Comparison of ENCODE assay signal across 32 mouse cellular contexts in the genomic region with DNA sequence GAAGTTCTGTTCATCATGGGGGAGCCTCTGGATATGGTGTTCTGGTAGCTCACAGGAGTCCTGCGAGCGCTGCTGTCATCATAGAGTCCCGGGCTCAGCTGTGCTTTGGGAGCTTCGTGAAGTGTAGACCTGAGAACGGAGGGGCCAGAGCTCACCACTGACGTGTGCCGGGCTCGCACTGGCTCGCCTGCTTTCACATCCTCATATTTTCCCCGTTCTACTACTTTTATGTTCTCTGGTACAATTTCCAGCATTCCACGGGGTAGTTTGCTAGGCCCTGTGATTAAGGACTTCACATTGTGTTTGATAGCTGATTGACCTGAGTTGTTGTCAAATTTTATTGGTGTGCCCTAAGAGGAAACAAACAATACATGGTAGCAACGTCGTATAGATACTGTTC.
"Had no signal": no experiment of that assay in that cellular context is flagged by ENCODE, and none has a peak within 500 bp of the region (broad histone marks: within the 10 kb centered on the region; RNA-seq: fewer than 3 reads in every experiment).

No protein-coding gene starts in this region.

- H3K4me3 ChIP-seq: limb, embryonic 10.5 days; limb, embryonic 12.5 days; limb, embryonic 13.5 days; limb, embryonic 15.5 days; liver, embryonic 12.5 days; liver, embryonic 13.5 days; liver, embryonic 15.5 days; lung, embryonic 15.5 days; megakaryocyte, embryonic 14.5 days; midbrain, embryonic 10.5 days; midbrain, embryonic 12.5 days; midbrain, embryonic 13.5 days; midbrain, embryonic 15.5 days; myocyte; neural tube, embryonic 12.5 days had no signal

- H3K27me3 ChIP-seq: limb, embryonic 12.5 days; limb, embryonic 13.5 days; limb, embryonic 15.5 days; liver, embryonic 12.5 days; liver, embryonic 13.5 days; liver, embryonic 15.5 days; lung, embryonic 15.5 days; megakaryocyte, embryonic 14.5 days; midbrain, embryonic 12.5 days; midbrain, embryonic 13.5 days; midbrain, embryonic 15.5 days; neural tube, embryonic 12.5 days had no signal

- ATAC-seq: liver, embryonic 12.5 days; liver, postnatal 0 days; lung, postnatal 0 days; midbrain, embryonic 13.5 days; midbrain, embryonic 15.5 days; midbrain, embryonic 16.5 days had no signal

- H3K9ac ChIP-seq: limb, embryonic 12.5 days; limb, embryonic 13.5 days; limb, embryonic 15.5 days; liver, embryonic 12.5 days; liver, embryonic 13.5 days; liver, embryonic 14.5 days; liver, embryonic 15.5 days; liver, postnatal 0 days; lung, embryonic 14.5 days; lung, embryonic 15.5 days; midbrain, embryonic 12.5 days; midbrain, embryonic 13.5 days; midbrain, embryonic 15.5 days; neural tube, embryonic 12.5 days had no signal

- H3K4me2 ChIP-seq: limb, embryonic 12.5 days; limb, embryonic 13.5 days; limb, embryonic 15.5 days; liver, embryonic 11.5 days; liver, embryonic 12.5 days; liver, embryonic 13.5 days; liver, embryonic 15.5 days; lung, embryonic 14.5 days; lung, embryonic 15.5 days; midbrain, embryonic 11.5 days; midbrain, embryonic 12.5 days; midbrain, embryonic 13.5 days; midbrain, embryonic 15.5 days; neural tube, embryonic 12.5 days had no signal

- H3K9me3 ChIP-seq: limb, embryonic 10.5 days; limb, embryonic 12.5 days; limb, embryonic 13.5 days; limb, embryonic 15.5 days; liver, embryonic 12.5 days; liver, embryonic 13.5 days; liver, embryonic 15.5 days; lung, embryonic 15.5 days; megakaryocyte, embryonic 14.5 days; midbrain, embryonic 10.5 days; midbrain, embryonic 12.5 days; midbrain, embryonic 13.5 days; midbrain, embryonic 15.5 days; neural tube, embryonic 12.5 days had no signal

- DNase-seq: left cerebral cortex, postnatal 4 days; liver; liver, embryonic 13.5 days; liver, postnatal 0 days; lung, adult 18-20 months; lung, adult 2 months; lung, embryonic 14.5 days; lung, postnatal 10 days; lung, postnatal 14 days; lung, postnatal 36 days; lung, postnatal 4 days; midbrain, embryonic 14.5 days had no signal

- H3K4me1 ChIP-seq: limb, embryonic 10.5 days; limb, embryonic 12.5 days; limb, embryonic 13.5 days; limb, embryonic 15.5 days; liver, embryonic 12.5 days; liver, embryonic 13.5 days; liver, embryonic 15.5 days; lung, embryonic 15.5 days; megakaryocyte, embryonic 14.5 days; midbrain, embryonic 10.5 days; midbrain, embryonic 12.5 days; midbrain, embryonic 13.5 days; midbrain, embryonic 15.5 days; neural tube, embryonic 12.5 days had no signal

- H3K27ac ChIP-seq: limb, embryonic 10.5 days; limb, embryonic 12.5 days; limb, embryonic 13.5 days; limb, embryonic 15.5 days; liver, embryonic 12.5 days; liver, embryonic 13.5 days; liver, embryonic 14.5 days; liver, embryonic 15.5 days; lung, embryonic 15.5 days; macrophage; midbrain, embryonic 10.5 days; midbrain, embryonic 12.5 days; midbrain, embryonic 13.5 days; midbrain, embryonic 15.5 days; neural tube, embryonic 12.5 days had no signal
